Mouse (Mus musculus) liver, embryonic 14.5 days (tissue): ENCODE measurements around the gene Ndufc2. TPM values are rescaled to one million over a fixed set of nuclear protein-coding genes. Genes with fewer than 3 reads are reported as not detected.

Experiments used
- ATAC-seq: fragments of 200-750 bp; cut with Nextera tagmentation; 2 replicates; pipeline ENCODE4 v1.8.0; 2017; ENCODE audit warnings: moderate number of reproducible peaks, mild to moderate bottlenecking, moderate library complexity; ENCODE audit not compliant: insufficient read depth
- DNase-seq, 3 experiments: peaks; one replicate each; pipeline ENCODE4 v3.0.0-alpha.2; 2012 to 2013; ENCODE audit warnings: low read depth in 3 of 3, low spot score in 3 of 3
- H3K27ac ChIP-seq: fragments of 300-500 bp; sonication (generic); 2 replicates; pipeline ENCODE4 v1.5.1; 2014; ENCODE audit warnings: moderate library complexity, mild to moderate bottlenecking, control low read depth, inconsistent platforms
- H3K27me3 ChIP-seq: fragments of 300-500 bp; sonication (generic); 2 replicates; pipeline ENCODE4 v1.6.1; 2014; ENCODE audit warnings: mild to moderate bottlenecking, low read length, moderate library complexity; ENCODE audit not compliant: control insufficient read depth, insufficient read depth
- H3K36me3 ChIP-seq: fragments of 300-500 bp; sonication (generic); replicated peaks from 2 replicates; pipeline ENCODE4 v1.6.1; 2014; ENCODE audit warnings: low read depth; ENCODE audit not compliant: control insufficient read depth, insufficient read depth
- H3K4me1 ChIP-seq, 2 experiments: fragments of 200-500 bp in 1 of 2; fragments of 300-500 bp in 1 of 2; sonication (generic) in 1 of 2; replicated peaks; 2 replicates each; pipeline ENCODE4 v1.6.1; 2012 to 2014; ENCODE audit warnings: antibody characterized with exemption in 1 of 2, inconsistent platforms in 1 of 2, low read length in 1 of 2; ENCODE audit not compliant: control insufficient read depth in 2 of 2, insufficient read depth in 2 of 2
- H3K4me2 ChIP-seq: fragments of 300-500 bp; sonication (generic); 2 replicates; pipeline ENCODE4 v1.6.1; 2014; ENCODE audit warnings: low read depth, mild to moderate bottlenecking, control low read depth, moderate library complexity
- H3K4me3 ChIP-seq, 2 experiments: fragments of 200-500 bp in 1 of 2; fragments of 300-500 bp in 1 of 2; sonication (generic) in 1 of 2; 2 replicates each; pipeline ENCODE4 v1.5.1; 2012 to 2014; ENCODE audit warnings: low read depth in 2 of 2, low read length in 2 of 2, mild to moderate bottlenecking in 2 of 2, control low read depth in 1 of 2, inconsistent platforms in 1 of 2, moderate library complexity in 1 of 2; ENCODE audit not compliant: insufficient read depth in 1 of 2
- H3K9ac ChIP-seq: fragments of 300-500 bp; sonication (generic); replicated peaks from 2 replicates; pipeline ENCODE4 v1.6.1; 2014; ENCODE audit warnings: mild to moderate bottlenecking, control low read depth, moderate library complexity
- H3K9me3 ChIP-seq: fragments of 300-500 bp; sonication (generic); 2 replicates; pipeline ENCODE4 v1.6.1; 2016; ENCODE audit warnings: low read length, mixed read lengths; ENCODE audit not compliant: control insufficient read depth
- CTCF ChIP-seq: IDR thresholded peaks from 2 replicates; pipeline ENCODE4 v1.5.1; 2016; ENCODE audit warnings: antibody characterized with exemption, low read depth, control low read depth
- EP300 ChIP-seq: IDR thresholded peaks from 2 replicates; pipeline ENCODE4 v1.6.1; 2016; ENCODE audit warnings: antibody characterized with exemption, low read depth
- WGBS: fragments of 180-500 bp; shearing (Covaris S2); extraction: QIAGEN DNeasy Blood & Tissue Kit; methylation state at CpG from one replicate; pipeline ENCODE4 v1.1.7; 2014; ENCODE audit not compliant: insufficient replicate concordance; 5-methylcytosine and 5-hydroxymethylcytosine counted together
- polyA plus RNA-seq, 2 experiments: library from polyadenylated mRNA; depleted of rRNA in 1 of 2; stranded (reverse) in 1 of 2; unstranded in 1 of 2; fragments of >200 nt; fragmentation: Nextera tagmentation in 1 of 2; extraction: Ambion mirVana in 1 of 2; gene quantifications; 2 replicates each; pipeline versions ENCODE4 v1.2.1 to v1.2.3; 2012 to 2014

Ndufc2 gene
- polyA plus RNA-seq, 2 experiments, result 107 to 250 TPM

DNA sequence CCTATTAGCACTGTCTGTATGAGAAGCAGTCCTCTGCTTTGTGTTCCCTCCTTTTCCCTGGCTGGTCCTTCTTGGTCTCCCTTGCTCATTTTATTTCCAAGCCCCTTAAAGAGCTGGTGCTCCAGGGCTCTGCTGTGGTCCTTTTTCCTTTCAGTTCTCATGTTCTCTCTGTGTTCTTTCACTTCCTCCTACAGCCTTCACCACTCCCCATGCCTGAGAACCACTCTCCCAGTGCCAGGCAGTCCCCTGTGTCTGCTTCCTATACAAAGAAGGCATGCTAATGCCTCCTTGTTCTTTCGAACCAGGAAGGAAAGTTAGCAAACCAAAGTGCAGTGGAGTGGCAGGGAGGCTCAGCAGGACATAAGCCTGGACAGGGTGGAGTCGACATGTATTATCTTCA is 23.9 kb upstream of the Ndufc2 start:
- 48% methylated on average over 2 of the region's 2 CpGs for WGBS

DNA sequence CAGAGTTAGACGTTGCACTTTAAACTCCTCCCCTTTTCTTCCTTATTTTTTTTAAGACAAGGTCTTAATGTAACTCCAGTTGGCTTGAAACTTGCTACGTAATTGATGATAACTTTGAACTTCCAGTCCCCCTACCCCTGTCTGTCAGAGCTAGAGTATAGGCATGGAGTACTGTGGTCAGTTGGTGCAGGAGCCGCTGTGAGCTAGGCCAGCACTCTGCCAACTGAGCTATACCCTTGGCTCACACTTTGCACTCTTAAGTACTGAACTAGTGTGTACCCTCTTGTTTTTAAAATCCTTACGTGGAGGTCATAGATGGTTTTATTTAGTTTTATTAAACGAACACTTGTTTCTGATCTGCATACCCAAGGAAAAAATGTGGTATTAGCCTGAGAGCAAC is 20.5 kb upstream of the Ndufc2 start:
- no peaks in the 10 kb centered on the region for H3K4me1 ChIP-seq
- H3K4me3 ChIP-seq, result no peak overlapping the region
- no peaks in the 10 kb centered on the region for H3K27me3 ChIP-seq
- no peaks in the 10 kb centered on the region for H3K9me3 ChIP-seq
- H3K4me2 ChIP-seq, result no peak overlapping the region
- no peak for TF ChIP-seq EP300
- no peak for TF ChIP-seq CTCF
- no peak overlapping the region for H3K9ac ChIP-seq
- no peak overlapping the region for H3K27ac ChIP-seq
- ATAC-seq, result no peak
- peaks cover 57% of the 10 kb centered on the region for H3K36me3 ChIP-seq
- DNase-seq, result no peak
- WGBS, result 75% methylated on average over 5 of the region's 5 CpGs

More for the DNA sequence above, 23.9 kb upstream of the Ndufc2 start:
- ATAC-seq (no peak), DNase-seq (no peak)
- H3K4me3 ChIP-seq, result no peak overlapping the region
- no peak for TF ChIP-seq CTCF
- TF ChIP-seq EP300, result no peak
- H3K4me2 ChIP-seq, result no peak overlapping the region
- H3K27ac ChIP-seq, result no peak overlapping the region
- H3K9ac ChIP-seq, result no peak overlapping the region
- no peaks in the 10 kb centered on the region for H3K9me3 ChIP-seq
- peaks cover 37% of the 10 kb centered on the region for H3K36me3 ChIP-seq
- H3K4me1 ChIP-seq, result peaks cover 5 to 9% of the 10 kb centered on the region in 2 experiments
- H3K27me3 ChIP-seq, result no peaks in the 10 kb centered on the region

DNA sequence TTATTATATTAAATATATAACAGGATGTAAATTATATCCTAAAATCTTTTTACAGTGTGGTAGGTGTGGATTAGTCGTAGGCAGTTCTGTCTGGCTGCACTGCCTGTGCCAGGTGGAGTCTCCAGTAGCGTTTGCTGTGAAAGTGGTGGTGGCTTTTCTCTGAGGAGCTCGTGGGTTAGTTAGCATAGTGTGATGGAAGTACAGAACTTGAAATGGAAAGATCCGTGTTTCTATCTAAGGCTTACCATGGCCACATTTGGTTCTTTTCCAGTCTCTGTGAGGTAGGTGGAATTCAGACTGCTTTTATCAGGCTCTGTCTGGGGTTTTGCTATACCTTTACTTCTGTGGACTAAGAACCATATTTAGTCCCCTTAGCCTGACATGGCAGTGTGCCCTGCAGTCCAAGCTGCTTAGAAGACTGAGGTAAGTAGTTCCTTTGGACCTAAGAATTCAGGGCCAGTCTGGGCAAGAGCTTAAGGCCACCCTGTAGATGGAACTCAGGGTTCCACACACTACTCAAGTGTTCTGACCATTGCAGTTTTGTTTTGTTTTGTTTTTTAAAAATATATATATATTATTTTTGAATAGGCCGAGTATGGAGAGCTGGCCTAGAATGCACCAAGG is 19.2 kb upstream of the Ndufc2 start:
- DNase-seq (no peak), ATAC-seq (no peak)
- Histone ChIP-seq H3K4me3 (no peak overlapping the region), H3K9me3 (no peaks in the 10 kb centered on the region), H3K27ac (no peak overlapping the region), H3K27me3 (no peaks in the 10 kb centered on the region), H3K4me1 (no peaks in the 10 kb centered on the region), H3K36me3 (peaks cover 51% of the 10 kb centered on the region), H3K4me2 (no peak overlapping the region), H3K9ac (no peak overlapping the region)
- TF ChIP-seq EP300 (no peak), CTCF (no peak)
- WGBS, result 80% methylated on average over 5 of the region's 5 CpGs

DNA sequence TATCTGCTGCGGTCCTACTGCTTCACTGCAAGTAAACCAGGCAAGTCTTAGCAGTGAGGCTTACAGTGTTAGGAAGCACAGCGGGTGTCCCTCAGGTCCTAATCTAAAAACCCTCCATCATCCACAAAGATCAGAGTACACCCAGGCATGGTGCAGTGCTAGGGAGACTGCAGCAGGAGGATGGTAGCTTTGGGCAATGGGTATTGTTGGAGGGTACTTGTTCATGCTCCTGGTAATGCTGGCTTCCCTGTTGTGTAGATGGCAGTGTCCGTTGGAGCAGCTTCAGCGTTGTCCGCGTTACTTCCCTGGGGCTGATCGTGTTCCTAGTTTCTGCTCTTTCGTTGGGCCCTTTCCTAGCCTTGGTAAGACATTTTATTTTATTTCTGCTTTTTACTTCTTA is 17.1 kb upstream of the Ndufc2 start:
- H3K27me3 ChIP-seq, result no peaks in the 10 kb centered on the region
- no peaks in the 10 kb centered on the region for H3K4me1 ChIP-seq
- 91% methylated on average over 8 of the region's 8 CpGs for WGBS
- H3K9ac ChIP-seq, result no peak overlapping the region
- H3K9me3 ChIP-seq, result no peaks in the 10 kb centered on the region
- no peak overlapping the region for H3K27ac ChIP-seq
- H3K4me2 ChIP-seq, result no peak overlapping the region
- DNase-seq (no peak), ATAC-seq (no peak)
- TF ChIP-seq CTCF (no peak), EP300 (no peak)
- peaks cover 64% of the 10 kb centered on the region for H3K36me3 ChIP-seq
- no peak overlapping the region for H3K4me3 ChIP-seq

DNA sequence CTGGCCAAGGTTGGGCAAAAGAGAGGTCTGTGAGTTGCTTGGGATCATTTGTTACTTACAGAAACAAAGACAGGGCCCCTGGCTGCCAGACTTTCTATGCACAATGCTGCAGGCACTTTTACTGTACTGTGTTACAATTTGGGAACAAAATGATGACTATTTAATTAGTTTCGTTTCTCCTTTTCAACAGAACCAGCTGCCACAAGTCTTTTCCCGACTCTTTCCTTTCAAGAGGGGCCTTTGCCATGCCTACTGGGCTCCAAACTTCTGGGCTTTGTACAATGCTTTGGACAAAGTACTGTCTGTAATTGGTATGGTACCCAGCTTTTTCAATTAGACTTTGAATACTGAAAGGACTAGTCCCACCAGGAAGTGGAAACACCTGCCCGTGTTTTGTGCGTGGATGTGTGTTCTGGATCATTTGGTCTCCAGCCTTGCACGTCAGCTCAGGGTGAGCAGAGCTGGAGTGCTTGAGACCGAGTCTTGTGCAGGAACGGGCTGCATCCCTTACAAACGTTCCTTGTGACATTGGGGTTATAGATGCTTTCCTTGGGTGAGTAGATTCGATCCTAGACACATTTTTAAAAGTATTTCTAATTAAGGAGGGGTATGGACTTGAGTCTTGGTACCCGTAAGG is 16.2 kb upstream of the Ndufc2 start:
- DNase-seq (no peak), ATAC-seq (no peak)
- Histone ChIP-seq H3K36me3 (peaks cover 61% of the 10 kb centered on the region), H3K4me1 (no peaks in the 10 kb centered on the region), H3K4me2 (no peak overlapping the region), H3K27ac (no peak overlapping the region), H3K9ac (no peak overlapping the region), H3K4me3 (no peak overlapping the region), H3K27me3 (no peaks in the 10 kb centered on the region), H3K9me3 (no peaks in the 10 kb centered on the region)
- no peak for TF ChIP-seq EP300
- no peak for TF ChIP-seq CTCF
- 79% methylated on average over 10 of the region's 10 CpGs for WGBS
